Mouse (Mus musculus) neural tube, embryonic 14.5 days (tissue): ENCODE measurements at regions not wholly inside any gene's neighbourhood (a gene's known extent, or its start where the extent isn't known, plus 50 kb on each side); places are given as distances from the start of the nearest gene placed in this dataset.

Source experiments
- ATAC-seq: fragments of 200-750 bp; cut with Nextera tagmentation; 2 replicates; pipeline ENCODE4 v1.8.0; 2017; ENCODE audit warnings: low read depth, mild to moderate bottlenecking, moderate TSS enrichment, moderate library complexity
- H3K27ac ChIP-seq: fragments of 300-500 bp; sonication (generic); 2 replicates; pipeline ENCODE4 v1.5.1; 2014; ENCODE audit warnings: low read depth, mild to moderate bottlenecking, control low read depth, low read length, moderate library complexity, mixed read lengths
- H3K27me3 ChIP-seq: fragments of 300-500 bp; sonication (generic); 2 replicates; pipeline ENCODE4 v1.6.1; 2014; ENCODE audit warnings: low read length; ENCODE audit not compliant: control insufficient read depth, insufficient read depth
- H3K36me3 ChIP-seq: fragments of 300-500 bp; sonication (generic); 2 replicates; pipeline ENCODE4 v1.6.1; 2014; ENCODE audit warnings: low read length, mixed read lengths; ENCODE audit not compliant: control insufficient read depth, insufficient read depth
- H3K4me1 ChIP-seq: fragments of 300-500 bp; sonication (generic); 2 replicates; pipeline ENCODE4 v1.6.1; 2014; ENCODE audit warnings: low read length; ENCODE audit not compliant: control insufficient read depth, insufficient read depth
- H3K4me2 ChIP-seq: fragments of 300-500 bp; sonication (generic); 2 replicates; pipeline ENCODE4 v1.6.1; 2014; ENCODE audit warnings: mild to moderate bottlenecking, low read depth, low read length, control low read depth
- H3K4me3 ChIP-seq: fragments of 300-500 bp; sonication (generic); 2 replicates; pipeline ENCODE4 v1.5.1; 2014; ENCODE audit warnings: low read depth, low read length, control low read depth, mixed read lengths
- H3K9ac ChIP-seq: fragments of 300-500 bp; sonication (generic); replicated peaks from 2 replicates; pipeline ENCODE4 v1.6.1; 2014; ENCODE audit warnings: low read depth, mild to moderate bottlenecking, control low read depth, low read length, mixed read lengths
- H3K9me3 ChIP-seq: fragments of 300-500 bp; sonication (generic); 2 replicates; pipeline ENCODE4 v1.6.1; 2016; ENCODE audit warnings: low read length; ENCODE audit not compliant: control insufficient read depth
- WGBS: fragments of 180-500 bp; shearing (Covaris S2); extraction: QIAGEN DNeasy Blood & Tissue Kit; methylation state at CpG from one replicate; pipeline ENCODE4 v1.1.7; 2014; 5-methylcytosine and 5-hydroxymethylcytosine counted together

DNA sequence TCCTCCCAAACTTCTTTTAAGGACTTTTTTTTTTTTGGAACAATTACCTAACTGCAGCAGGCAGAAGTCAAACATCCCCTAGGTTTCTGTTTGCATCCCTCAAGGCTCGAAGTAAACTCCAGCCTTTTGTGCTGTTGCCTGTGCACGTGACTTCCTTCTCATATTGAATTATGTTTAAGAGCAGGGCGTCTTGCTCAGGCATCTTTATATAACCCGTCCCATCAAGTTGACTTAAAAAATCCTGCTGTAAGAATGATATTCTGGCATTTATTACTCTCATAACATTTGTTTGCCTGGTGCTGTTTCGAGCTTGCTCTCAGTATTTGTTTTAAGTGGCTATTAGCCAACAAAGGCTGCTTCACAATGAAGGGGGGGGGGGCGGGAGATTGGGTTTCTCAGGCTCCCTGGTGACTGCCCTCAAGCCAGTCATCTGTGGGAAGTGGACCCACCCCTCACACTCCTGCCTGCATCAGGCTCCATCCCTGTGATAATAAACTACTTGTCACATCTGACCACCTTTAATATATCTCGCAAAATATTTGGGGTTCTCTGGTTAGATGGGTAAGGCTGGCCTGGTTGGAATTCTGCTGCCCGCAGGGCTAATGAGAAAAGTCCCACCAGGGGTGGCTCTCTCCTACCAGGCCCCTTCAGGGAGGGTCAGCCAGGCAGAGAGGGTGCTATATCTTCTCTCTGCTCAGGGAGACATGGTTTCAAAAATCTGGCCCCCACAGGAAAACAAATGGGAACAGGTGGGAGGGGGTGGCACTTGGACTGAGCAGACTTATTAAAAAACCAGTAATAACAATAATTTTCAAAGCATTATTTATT lies 277.1 kb upstream of the Atp5g3 start:
- peaks cover 3% of the 10 kb centered on the region; the same call in 1 of the 2 replicates for H3K9me3 ChIP-seq
- H3K4me1 ChIP-seq, result peaks cover 5% of the 10 kb centered on the region; the same call in 1 of the 2 replicates
- H3K9ac ChIP-seq, result no peak overlapping the region
- no peak overlapping the region for H3K4me3 ChIP-seq
- no peak overlapping the region for H3K4me2 ChIP-seq
- ATAC-seq, result no peak
- no peaks in the 10 kb centered on the region for H3K36me3 ChIP-seq
- no peaks in the 10 kb centered on the region for H3K27me3 ChIP-seq
- WGBS, result 14% methylated on average over 8 of the region's 8 CpGs
- H3K27ac ChIP-seq, result no peak overlapping the region

DNA sequence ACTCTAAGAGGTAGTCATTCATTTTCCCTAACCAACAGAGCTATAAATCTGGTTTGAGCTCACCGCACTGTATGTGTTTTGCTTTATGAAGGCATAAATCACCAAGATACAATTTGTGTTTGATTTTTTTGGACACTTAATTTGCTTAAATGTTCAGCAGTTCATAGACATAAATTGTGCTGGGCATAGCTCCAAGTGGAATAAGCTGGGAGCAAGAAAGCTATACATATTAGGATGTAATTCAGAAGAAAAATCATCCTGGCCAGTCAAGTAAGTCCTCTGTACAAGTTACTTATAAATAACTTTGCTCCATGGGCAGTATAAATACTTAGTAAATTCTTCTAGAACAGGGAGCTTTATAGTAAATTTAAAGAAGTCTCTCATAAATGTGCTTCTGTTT lies 267.0 kb upstream of the Atp5g3 start:
- ATAC-seq, result no peak
- H3K4me3 ChIP-seq, result no peak overlapping the region
- H3K4me2 ChIP-seq, result no peak overlapping the region
- 55% methylated on average over 1 of the region's 1 CpGs for WGBS
- no peaks in the 10 kb centered on the region for H3K27me3 ChIP-seq
- H3K9me3 ChIP-seq, result no peaks in the 10 kb centered on the region
- H3K4me1 ChIP-seq, result no peaks in the 10 kb centered on the region
- no peaks in the 10 kb centered on the region for H3K36me3 ChIP-seq
- no peak overlapping the region for H3K27ac ChIP-seq
- H3K9ac ChIP-seq, result no peak overlapping the region

- Histone ChIP-seq H3K27ac (no peak overlapping the region), H3K4me1 (0 out of 2 replicates have a peak, but pooled peaks cover 2% of the 10 kb centered on the region), H3K9ac (no peak overlapping the region), H3K36me3 (no peaks in the 10 kb centered on the region), H3K9me3 (no peaks in the 10 kb centered on the region), H3K4me2 (no peak overlapping the region), H3K27me3 (no peaks in the 10 kb centered on the region), H3K4me3 (no peak overlapping the region)
- WGBS, result 30% methylated on average over 16 of the region's 16 CpGs
- ATAC-seq, result peak; percentile 56; the same call in 1 of the 2 replicates
Observed at GRCm38 (mm10) chr2:74168776-74169570, 257.8 kb upstream of the Atp5g3 start.

- no peak overlapping the region for H3K27ac ChIP-seq
- no peak for ATAC-seq
- no peaks in the 10 kb centered on the region for H3K9me3 ChIP-seq
Observed at GRCm38 (mm10) chr2:74168307-74168706, 257.2 kb upstream of the Atp5g3 start.

GRCm38 (mm10) chr2:74154062-74154461 lies 242.9 kb upstream of the Atp5g3 start:
- H3K27me3 ChIP-seq, result no peaks in the 10 kb centered on the region
- no peak overlapping the region for H3K4me3 ChIP-seq
- H3K4me1 ChIP-seq, result peaks cover 9% of the 10 kb centered on the region; the same call in 1 of the 2 replicates
- WGBS, result 89% methylated on average over 6 of the region's 6 CpGs
- H3K9ac ChIP-seq, result no peak overlapping the region
- no peak for ATAC-seq
- H3K36me3 ChIP-seq, result no peaks in the 10 kb centered on the region
- no peak overlapping the region for H3K4me2 ChIP-seq
- no peak overlapping the region for H3K27ac ChIP-seq
- H3K9me3 ChIP-seq, result no peaks in the 10 kb centered on the region

More at GRCm38 (mm10) chr2:74168307-74168706, 257.2 kb upstream of the Atp5g3 start:
- Histone ChIP-seq H3K4me2 (no peak overlapping the region), H3K36me3 (no peaks in the 10 kb centered on the region), H3K27me3 (no peaks in the 10 kb centered on the region), H3K9ac (no peak overlapping the region), H3K4me3 (no peak overlapping the region), H3K4me1 (0 out of 2 replicates have a peak, but pooled peaks cover 2% of the 10 kb centered on the region)
- WGBS, result 81% methylated on average over 17 of the region's 17 CpGs

DNA sequence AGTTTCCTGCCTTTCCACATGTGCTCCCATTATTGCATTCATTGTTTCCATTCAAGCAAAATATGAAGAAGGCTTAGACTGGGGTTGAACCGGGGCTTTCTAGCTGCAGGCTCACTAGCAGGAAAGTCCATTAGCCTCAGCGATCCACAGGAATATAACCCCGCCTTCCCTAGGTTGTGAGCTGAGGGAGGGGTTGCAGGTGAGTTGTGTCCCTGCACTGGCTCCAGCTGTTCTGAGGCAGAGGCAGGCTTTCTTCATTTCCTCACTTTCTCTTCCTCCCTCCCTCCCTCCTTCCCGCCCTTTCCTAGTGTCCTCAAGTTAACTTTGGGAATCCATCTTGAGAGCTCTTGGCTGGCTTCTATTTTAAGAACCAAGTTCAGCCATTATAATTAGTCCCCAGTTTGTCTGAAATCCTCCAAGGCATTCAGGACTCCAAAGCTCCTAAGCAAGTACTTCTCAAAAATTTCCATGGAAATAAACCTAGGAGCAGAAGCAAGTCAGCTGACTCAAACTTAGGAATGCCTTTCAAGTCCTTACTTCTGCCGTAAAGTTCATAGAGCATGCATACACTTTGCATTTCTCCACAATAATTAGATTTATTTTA lies 242.2 kb upstream of the Atp5g3 start:
- 63% methylated on average over 5 of the region's 5 CpGs for WGBS
- no peaks in the 10 kb centered on the region for H3K27me3 ChIP-seq
- H3K36me3 ChIP-seq, result no peaks in the 10 kb centered on the region
- H3K27ac ChIP-seq, result no peak overlapping the region
- H3K4me1 ChIP-seq, result peaks cover 9% of the 10 kb centered on the region; the same call in 1 of the 2 replicates
- no peak overlapping the region for H3K9ac ChIP-seq
- no peak overlapping the region for H3K4me2 ChIP-seq
- no peaks in the 10 kb centered on the region for H3K9me3 ChIP-seq
- H3K4me3 ChIP-seq, result no peak overlapping the region
- ATAC-seq, result no peak; the same call in 1 of the 2 replicates

GRCm38 (mm10) chr2:74152534-74153246 lies 241.6 kb upstream of the Atp5g3 start:
- Histone ChIP-seq H3K9ac (no peak overlapping the region), H3K36me3 (no peaks in the 10 kb centered on the region), H3K4me3 (no peak overlapping the region), H3K4me2 (no peak overlapping the region), H3K27me3 (no peaks in the 10 kb centered on the region), H3K9me3 (no peaks in the 10 kb centered on the region), H3K27ac (no peak overlapping the region), H3K4me1 (peaks cover 9% of the 10 kb centered on the region; the same call in 1 of the 2 replicates)
- 32% methylated on average over 8 of the region's 8 CpGs for WGBS
- peak; percentile 61 for ATAC-seq

GRCm38 (mm10) chr2:74147193-74147592 lies 236.1 kb upstream of the Atp5g3 start:
- no peak overlapping the region for H3K4me2 ChIP-seq
- ATAC-seq, result no peak
- WGBS, result 86% methylated on average over 4 of the region's 4 CpGs

More at GRCm38 (mm10) chr2:74147193-74147592, 236.1 kb upstream of the Atp5g3 start:
- no peak overlapping the region for H3K9ac ChIP-seq
- H3K9me3 ChIP-seq, result no peaks in the 10 kb centered on the region
- H3K27me3 ChIP-seq, result no peaks in the 10 kb centered on the region
- H3K4me1 ChIP-seq, result no peaks in the 10 kb centered on the region
- H3K36me3 ChIP-seq, result no peaks in the 10 kb centered on the region
- H3K27ac ChIP-seq, result no peak overlapping the region
- no peak overlapping the region for H3K4me3 ChIP-seq
